Mouse (Mus musculus) kidney, embryonic 15.5 days (tissue): ENCODE data around the gene Pde6c. TPM values are rescaled to one million over a fixed set of nuclear protein-coding genes. Genes with fewer than 3 reads are reported as not detected.

ENCODE experiments used
- ATAC-seq: fragments of 200-750 bp; cut with Nextera tagmentation; replicated peaks from 2 replicates; pipeline ENCODE4 v1.8.0; 2017; ENCODE audit warnings: moderate TSS enrichment; ENCODE audit not compliant: low FRiP score
- H3K27ac ChIP-seq: fragments of 300-500 bp; sonication (generic); 2 replicates; pipeline ENCODE4 v1.5.1; 2015; ENCODE audit warnings: mild to moderate bottlenecking, inconsistent platforms
- H3K27me3 ChIP-seq: fragments of 300-500 bp; sonication (generic); 2 replicates; pipeline ENCODE4 v1.6.1; 2015; ENCODE audit warnings: inconsistent platforms
- H3K36me3 ChIP-seq: fragments of 300-500 bp; sonication (generic); 2 replicates; pipeline ENCODE4 v1.6.1; 2015; ENCODE audit warnings: inconsistent platforms
- H3K4me1 ChIP-seq: fragments of 300-500 bp; sonication (generic); 2 replicates; pipeline ENCODE4 v1.6.1; 2015; ENCODE audit warnings: inconsistent platforms
- H3K4me2 ChIP-seq: fragments of 300-500 bp; sonication (generic); 2 replicates; pipeline ENCODE4 v1.6.1; 2015; ENCODE audit warnings: moderate library complexity, mild to moderate bottlenecking, inconsistent platforms
- H3K4me3 ChIP-seq: fragments of 300-500 bp; sonication (generic); replicated peaks from 2 replicates; pipeline ENCODE4 v1.5.1; 2015; ENCODE audit warnings: mild to moderate bottlenecking, inconsistent platforms
- H3K9ac ChIP-seq: fragments of 300-500 bp; sonication (generic); 2 replicates; pipeline ENCODE4 v1.6.1; 2015; ENCODE audit warnings: mild to moderate bottlenecking, inconsistent platforms
- H3K9me3 ChIP-seq: fragments of 300-500 bp; sonication (generic); replicated peaks from 2 replicates; pipeline ENCODE4 v1.6.1; 2016; ENCODE audit warnings: inconsistent platforms
- WGBS: fragments of 180-500 bp; shearing (Covaris S2); methylation state at CpG from one replicate; pipeline ENCODE4 v1.1.7; 2015; ENCODE audit warnings: mixed read lengths; 5-methylcytosine and 5-hydroxymethylcytosine counted together
- polyA plus RNA-seq: library from polyadenylated mRNA; unstranded; fragments of >200 nt; fragmentation: Nextera tagmentation; extraction: Ambion mirVana; gene quantifications from 2 replicates; pipeline ENCODE4 v1.2.1, GENCODE M21; 2015

Gene Pde6c
- polyA plus RNA-seq, 1 experiment from 2014 or later = 0.06 TPM

- Histone ChIP-seq H3K27me3 (no peaks in the 10 kb centered on the region), H3K9me3 (no peaks in the 10 kb centered on the region), H3K4me2 (no peak overlapping the region), H3K4me1 (no peaks in the 10 kb centered on the region), H3K9ac (no peak overlapping the region), H3K36me3 (no peaks in the 10 kb centered on the region), H3K4me3 (no peak overlapping the region), H3K27ac (no peak overlapping the region)
- WGBS = 88% methylated on average over 21 of the region's 21 CpGs
- no peak for ATAC-seq
Measured at GRCm38 (mm10) chr19:38161648-38162354, 29.2 kb downstream of the Pde6c start.

GRCm38 (mm10) chr19:38164633-38165032 is 32.1 kb downstream of the Pde6c start:
- WGBS = 47% methylated on average over 2 of the region's 2 CpGs
- H3K27ac ChIP-seq = no peak overlapping the region
- H3K4me2 ChIP-seq = no peak overlapping the region
- no peak overlapping the region for H3K9ac ChIP-seq
- H3K9me3 ChIP-seq = no peaks in the 10 kb centered on the region
- no peaks in the 10 kb centered on the region for H3K27me3 ChIP-seq
- peaks cover 2% of the 10 kb centered on the region; the same call in 1 of the 2 replicates for H3K4me1 ChIP-seq
- no peak overlapping the region for H3K4me3 ChIP-seq
- H3K36me3 ChIP-seq = no peaks in the 10 kb centered on the region
- no peak for ATAC-seq

- Histone ChIP-seq H3K27me3 (no peaks in the 10 kb centered on the region), H3K27ac (no peak overlapping the region), H3K9me3 (no peaks in the 10 kb centered on the region), H3K4me2 (no peak overlapping the region), H3K4me3 (no peak overlapping the region), H3K9ac (no peak overlapping the region), H3K4me1 (no peaks in the 10 kb centered on the region), H3K36me3 (0 out of 2 replicates have a peak, but pooled peaks cover 7% of the 10 kb centered on the region)
- no peak for ATAC-seq
- WGBS = 90% methylated on average over 9 of the region's 9 CpGs
Measured at GRCm38 (mm10) chr19:38179675-38180074, 47.1 kb downstream of the Pde6c start.

- H3K9me3 ChIP-seq = no peaks in the 10 kb centered on the region
- peaks cover 28% of the 10 kb centered on the region for H3K36me3 ChIP-seq
- no peak overlapping the region for H3K9ac ChIP-seq
- ATAC-seq = no peak
- no peaks in the 10 kb centered on the region for H3K27me3 ChIP-seq
- WGBS = 78% methylated on average over 5 of the region's 5 CpGs
- no peak overlapping the region for H3K4me2 ChIP-seq
- no peak overlapping the region for H3K4me3 ChIP-seq
- no peak overlapping the region for H3K27ac ChIP-seq
- no peaks in the 10 kb centered on the region for H3K4me1 ChIP-seq
Measured at GRCm38 (mm10) chr19:38186631-38187344, 54.2 kb downstream of the Pde6c start.

- H3K36me3 ChIP-seq = peaks cover 28% of the 10 kb centered on the region
- H3K27ac ChIP-seq = no peak overlapping the region
- no peak overlapping the region for H3K4me2 ChIP-seq
- no peak overlapping the region for H3K9ac ChIP-seq
- H3K27me3 ChIP-seq = no peaks in the 10 kb centered on the region
- no peak overlapping the region for H3K4me3 ChIP-seq
- no peaks in the 10 kb centered on the region for H3K9me3 ChIP-seq
- 84% methylated on average over 2 of the region's 2 CpGs for WGBS
- H3K4me1 ChIP-seq = no peaks in the 10 kb centered on the region
- no peak for ATAC-seq
Measured at GRCm38 (mm10) chr19:38187345-38187680, 54.7 kb downstream of the Pde6c start.

GRCm38 (mm10) chr19:38190606-38191005 is 58.0 kb downstream of the Pde6c start:
- H3K36me3 ChIP-seq = peaks cover 35% of the 10 kb centered on the region
- ATAC-seq = no peak
- 77% methylated on average over 3 of the region's 3 CpGs for WGBS
- no peak overlapping the region for H3K9ac ChIP-seq
- no peak overlapping the region for H3K4me3 ChIP-seq
- no peak overlapping the region for H3K4me2 ChIP-seq
- H3K27ac ChIP-seq = no peak overlapping the region
- H3K4me1 ChIP-seq = no peaks in the 10 kb centered on the region
- no peaks in the 10 kb centered on the region for H3K27me3 ChIP-seq
- H3K9me3 ChIP-seq = no peaks in the 10 kb centered on the region

- 87% methylated on average over 5 of the region's 5 CpGs for WGBS
- Histone ChIP-seq H3K4me1 (no peaks in the 10 kb centered on the region), H3K4me3 (no peak overlapping the region), H3K9me3 (no peaks in the 10 kb centered on the region), H3K9ac (no peak overlapping the region), H3K4me2 (no peak overlapping the region), H3K36me3 (peaks cover 34% of the 10 kb centered on the region), H3K27ac (no peak overlapping the region), H3K27me3 (no peaks in the 10 kb centered on the region)
- no peak for ATAC-seq
Measured at GRCm38 (mm10) chr19:38191446-38191845, 58.9 kb downstream of the Pde6c start.

- peaks cover 18% of the 10 kb centered on the region; the same call in 1 of the 2 replicates for H3K36me3 ChIP-seq
- 94% methylated on average over 4 of the region's 4 CpGs for WGBS
- no peaks in the 10 kb centered on the region for H3K9me3 ChIP-seq
- H3K4me2 ChIP-seq = no peak overlapping the region
- no peaks in the 10 kb centered on the region for H3K27me3 ChIP-seq
- H3K4me3 ChIP-seq = no peak overlapping the region
- no peak for ATAC-seq
- no peak overlapping the region for H3K9ac ChIP-seq
- H3K27ac ChIP-seq = no peak overlapping the region
- no peaks in the 10 kb centered on the region for H3K4me1 ChIP-seq
Measured at GRCm38 (mm10) chr19:38195245-38195644, 62.7 kb downstream of the Pde6c start.

- WGBS = 88% methylated on average over 5 of the region's 5 CpGs
- ATAC-seq = no peak
Measured at GRCm38 (mm10) chr19:38198731-38199130, 66.2 kb downstream of the Pde6c start.

GRCm38 (mm10) chr19:38206669-38207068 is 74.1 kb downstream of the Pde6c start:
- ATAC-seq = no peak; the same call in 1 of the 2 replicates
- Histone ChIP-seq H3K9me3 (no peaks in the 10 kb centered on the region), H3K4me3 (no peak overlapping the region), H3K4me2 (no peak overlapping the region), H3K27me3 (no peaks in the 10 kb centered on the region), H3K4me1 (no peaks in the 10 kb centered on the region), H3K9ac (no peak overlapping the region), H3K36me3 (peaks cover 34% of the 10 kb centered on the region), H3K27ac (no peak overlapping the region)
- 57% methylated on average over 9 of the region's 9 CpGs for WGBS

More at GRCm38 (mm10) chr19:38198731-38199130, 66.2 kb downstream of the Pde6c start:
- Histone ChIP-seq H3K4me3 (no peak overlapping the region), H3K9me3 (no peaks in the 10 kb centered on the region), H3K4me2 (no peak overlapping the region), H3K9ac (no peak overlapping the region), H3K36me3 (peaks cover 23% of the 10 kb centered on the region), H3K4me1 (no peaks in the 10 kb centered on the region), H3K27me3 (no peaks in the 10 kb centered on the region), H3K27ac (no peak overlapping the region)

- WGBS = 95% methylated on average over 3 of the region's 3 CpGs
- no peaks in the 10 kb centered on the region for H3K27me3 ChIP-seq
- no peak overlapping the region for H3K27ac ChIP-seq
- no peaks in the 10 kb centered on the region for H3K9me3 ChIP-seq
- no peak for ATAC-seq
- no peak overlapping the region for H3K9ac ChIP-seq
- peaks cover 42% of the 10 kb centered on the region for H3K36me3 ChIP-seq
- H3K4me3 ChIP-seq = no peak overlapping the region
- no peak overlapping the region for H3K4me2 ChIP-seq
- peaks cover 1% of the 10 kb centered on the region; the same call in 1 of the 2 replicates for H3K4me1 ChIP-seq
Measured at GRCm38 (mm10) chr19:38217696-38218095, 85.1 kb downstream of the Pde6c start.

- Histone ChIP-seq H3K36me3 (peaks cover 11% of the 10 kb centered on the region), H3K27me3 (no peaks in the 10 kb centered on the region), H3K9me3 (no peaks in the 10 kb centered on the region), H3K27ac (peak overlapping the region; percentile 96), H3K4me2 (peak overlapping the region; percentile 83), H3K4me3 (peak overlapping the region; percentile 84), H3K4me1 (peaks cover 13% of the 10 kb centered on the region; the same call in 1 of the 2 replicates), H3K9ac (peak overlapping the region; percentile 67)
- 7% methylated on average over 12 of the region's 12 CpGs for WGBS
- ATAC-seq = peak; percentile 60
Measured at GRCm38 (mm10) chr19:38223356-38223904, 90.8 kb downstream of the Pde6c start.
